Mouse (Mus musculus): ENCODE measurements around the gene Tmem109.

Tmem109 gene

DNA sequence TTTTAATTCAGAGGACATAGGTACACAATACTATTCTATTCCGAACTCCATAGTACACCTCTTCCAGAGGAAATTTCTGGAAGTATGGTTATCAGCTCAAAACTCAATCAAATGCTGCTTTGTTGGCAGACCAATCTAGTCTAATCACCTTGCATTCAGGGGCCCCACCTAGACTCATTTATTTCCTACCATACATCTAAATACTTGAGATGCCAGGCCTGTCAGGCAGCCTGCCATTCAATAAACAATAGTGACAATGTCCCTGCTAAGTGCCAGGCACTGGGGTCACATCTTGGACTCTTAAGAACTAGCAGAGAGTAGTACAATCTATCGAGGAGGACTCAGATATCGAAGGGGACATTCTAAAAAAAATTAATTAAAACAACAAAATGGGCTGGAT lies 10.4 kb upstream of the Tmem109 start:
- DNase-seq (ENCODE audit: low spot score), result no peak

- DNase-seq (ENCODE audit: low spot score), result no peak
Observed at GRCm38 (mm10) chr19:10880975-10881425, 801 bp downstream of the Tmem109 start.

- DNase-seq (ENCODE audit: low spot score), result no peak
Observed at GRCm38 (mm10) chr19:10880085-10880974, 1.5 kb downstream of the Tmem109 start.

GRCm38 (mm10) chr19:10878201-10878837 lies 3.5 kb downstream of the Tmem109 start:
- no peak for DNase-seq (ENCODE audit: low spot score)

DNA sequence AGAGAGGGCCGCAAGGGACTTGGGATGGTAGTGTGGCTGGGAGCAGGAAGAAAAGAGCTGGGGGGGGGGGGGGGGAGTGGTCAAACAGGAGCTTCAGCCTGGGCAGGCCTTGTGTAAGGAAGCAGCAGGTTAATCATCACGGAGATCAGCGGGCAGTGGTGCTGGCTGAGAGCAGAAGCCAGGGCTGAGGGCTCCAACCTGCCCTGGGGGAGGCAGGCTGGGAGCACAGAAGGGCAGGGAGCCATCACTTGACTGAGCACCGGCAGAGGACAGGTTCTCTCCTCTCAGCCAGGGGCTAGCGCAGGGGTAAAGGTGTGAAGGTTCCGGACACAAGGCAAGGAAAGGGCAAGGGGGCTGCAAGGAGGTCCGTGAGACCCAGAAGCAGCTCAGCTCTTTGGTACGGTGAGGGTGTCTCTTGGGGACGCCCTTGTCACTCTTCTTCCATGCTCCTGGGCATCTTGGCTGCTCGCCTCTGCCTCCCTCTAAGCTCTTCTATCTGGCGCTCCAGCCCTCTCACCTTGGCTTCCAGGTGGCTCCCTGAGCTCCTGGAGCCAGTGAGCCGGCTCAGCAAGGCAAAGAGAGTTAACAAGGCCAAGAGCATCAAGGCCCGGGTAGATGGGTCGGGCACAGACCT lies 10.4 kb downstream of the Tmem109 start:
- no peak for DNase-seq (ENCODE audit: low spot score)

- no peak for DNase-seq (ENCODE audit: low spot score)
Observed at GRCm38 (mm10) chr19:10870676-10871075, 11.1 kb downstream of the Tmem109 start.

DNA sequence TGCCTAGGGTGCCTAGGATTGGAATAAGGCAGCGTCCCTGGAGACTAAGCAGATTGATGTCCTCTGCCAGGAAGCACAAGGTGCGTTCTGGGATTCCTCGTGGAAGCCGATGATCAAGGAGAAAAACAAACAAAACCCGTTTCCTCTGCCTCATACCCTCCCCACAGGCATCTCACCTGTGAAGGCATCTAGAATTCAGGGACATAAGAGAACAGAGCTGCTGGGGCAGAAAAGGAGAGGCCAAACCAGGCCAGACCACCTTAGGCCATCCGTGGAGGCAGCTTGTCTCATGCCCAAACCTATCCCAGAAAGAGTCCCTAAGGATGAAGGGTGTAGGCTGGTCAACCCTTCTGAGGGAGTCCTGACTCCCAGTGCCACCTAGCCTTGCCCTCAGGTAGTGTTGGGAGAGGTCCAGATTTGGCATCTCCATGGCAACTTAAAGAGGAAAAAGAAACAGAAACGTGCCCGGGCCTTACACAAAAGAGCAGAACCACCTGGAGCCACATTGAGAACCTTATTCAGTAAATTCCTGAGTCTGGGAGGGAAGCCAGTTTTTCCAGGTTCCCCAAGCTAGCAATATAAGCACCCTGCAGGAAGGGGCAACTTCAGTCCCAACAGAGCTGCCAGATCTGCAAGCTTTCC lies 11.8 kb downstream of the Tmem109 start, which contains the start of gene Tmem132a:
Gene Tmem132a, minus strand, starts transcription at position 55 of the 642 bp plus-strand sequence.
- DNase-seq (ENCODE audit: low spot score), result no peak

GRCm38 (mm10) chr19:10869241-10869885 lies 12.4 kb downstream of the Tmem109 start:
- peak; percentile 67 for DNase-seq (ENCODE audit: low spot score)

- no peak for DNase-seq (ENCODE audit: low spot score)
Observed at GRCm38 (mm10) chr19:10868623-10869141, 13.1 kb downstream of the Tmem109 start.

GRCm38 (mm10) chr19:10867946-10868622 lies 13.7 kb downstream of the Tmem109 start:
- DNase-seq (ENCODE audit: low spot score), result no peak

DNA sequence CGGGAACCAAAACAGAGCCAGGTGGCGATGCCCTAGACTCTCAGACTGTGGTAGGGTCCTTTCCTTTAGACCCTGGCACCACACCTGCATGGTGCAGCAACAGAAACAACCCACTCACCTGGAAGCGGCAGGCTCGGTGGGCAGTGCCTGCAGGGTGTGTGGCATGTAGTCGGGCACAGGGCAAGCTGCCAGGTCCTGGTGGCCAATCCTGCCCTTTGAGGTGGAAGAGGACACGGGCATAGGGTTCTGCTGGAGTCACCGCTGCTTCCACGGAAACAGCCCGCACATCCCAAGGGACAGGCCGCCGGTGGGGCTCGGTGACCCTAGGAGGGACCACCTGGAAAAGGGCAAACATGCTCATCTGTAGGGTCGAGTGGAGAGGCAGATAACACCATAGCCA lies 15.4 kb downstream of the Tmem109 start:
- DNase-seq (ENCODE audit: low spot score), result no peak

DNA sequence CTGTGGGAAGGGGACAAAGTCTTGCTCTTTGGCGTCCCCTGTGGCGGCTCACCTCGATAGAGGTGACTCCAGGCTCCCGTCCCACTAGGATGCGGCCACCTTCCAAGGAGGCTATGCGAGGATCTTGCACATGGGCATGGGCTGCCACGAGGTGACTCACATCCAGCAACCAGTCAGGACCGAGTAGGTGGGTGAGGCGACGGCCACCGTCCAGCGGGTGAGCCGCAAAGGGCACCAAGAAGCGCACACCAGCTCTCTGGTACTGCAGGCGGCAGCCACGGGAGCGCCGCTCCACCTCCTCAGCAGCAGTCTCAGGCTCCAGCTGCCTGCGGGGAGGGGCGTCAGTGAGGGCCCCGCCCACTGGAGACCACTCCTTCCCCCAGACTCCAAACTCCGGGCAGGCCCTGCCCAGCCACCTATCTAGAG lies 21.7 kb downstream of the Tmem109 start:
- no peak for DNase-seq (ENCODE audit: low spot score)

- no peak for DNase-seq (ENCODE audit: low spot score)
Observed at GRCm38 (mm10) chr19:10856520-10856919, 25.3 kb downstream of the Tmem109 start.

- no peak for DNase-seq (ENCODE audit: low spot score)
Observed at GRCm38 (mm10) chr19:10855422-10855821, 26.4 kb downstream of the Tmem109 start.

GRCm38 (mm10) chr19:10847311-10848087 lies 34.3 kb downstream of the Tmem109 start:
- DNase-seq (ENCODE audit: low spot score), result no peak

DNA sequence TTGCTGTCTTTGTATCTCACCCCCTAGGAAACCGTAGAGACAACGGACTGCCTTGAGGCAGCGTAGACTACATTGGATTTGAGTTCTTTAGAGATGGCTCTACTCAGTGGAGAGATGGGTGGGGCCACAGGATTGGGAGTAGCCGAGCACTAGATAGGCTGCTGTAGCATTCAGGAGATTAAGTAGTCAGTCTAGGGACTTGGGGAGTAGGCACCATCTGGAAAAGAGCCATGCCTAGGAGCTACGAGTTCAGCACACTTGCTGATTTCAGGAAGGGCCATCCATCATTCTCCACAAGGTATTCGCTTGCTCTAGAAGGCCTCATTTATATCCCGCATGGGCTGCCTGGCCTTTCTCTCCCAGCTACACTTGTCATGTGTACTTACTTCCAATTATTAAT lies 35.7 kb downstream of the Tmem109 start:
- no peak for DNase-seq (ENCODE audit: low spot score)

- no peak for DNase-seq (ENCODE audit: low spot score)
Observed at GRCm38 (mm10) chr19:10845454-10845853, 36.3 kb downstream of the Tmem109 start.

DNA sequence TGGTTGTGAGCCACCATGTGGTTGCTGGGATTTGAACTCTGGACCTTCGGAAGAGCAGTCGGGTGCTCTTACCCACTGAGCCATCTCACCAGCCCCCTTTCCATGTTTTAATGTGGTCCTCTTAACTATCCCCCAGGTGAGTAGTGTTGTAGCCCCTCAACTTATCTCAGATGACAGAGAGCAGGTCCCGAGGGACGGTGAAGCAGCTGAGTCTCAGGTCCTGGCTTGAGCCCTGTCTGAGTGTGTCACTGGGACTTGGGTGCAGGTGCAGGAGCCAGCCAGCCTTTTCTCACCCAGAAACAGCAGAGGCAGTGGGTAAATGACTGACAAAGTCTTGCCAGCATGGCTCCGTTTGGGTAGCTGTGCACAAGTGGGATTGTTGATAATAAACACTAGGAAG lies 37.6 kb downstream of the Tmem109 start:
- DNase-seq (ENCODE audit: low spot score), result no peak

DNA sequence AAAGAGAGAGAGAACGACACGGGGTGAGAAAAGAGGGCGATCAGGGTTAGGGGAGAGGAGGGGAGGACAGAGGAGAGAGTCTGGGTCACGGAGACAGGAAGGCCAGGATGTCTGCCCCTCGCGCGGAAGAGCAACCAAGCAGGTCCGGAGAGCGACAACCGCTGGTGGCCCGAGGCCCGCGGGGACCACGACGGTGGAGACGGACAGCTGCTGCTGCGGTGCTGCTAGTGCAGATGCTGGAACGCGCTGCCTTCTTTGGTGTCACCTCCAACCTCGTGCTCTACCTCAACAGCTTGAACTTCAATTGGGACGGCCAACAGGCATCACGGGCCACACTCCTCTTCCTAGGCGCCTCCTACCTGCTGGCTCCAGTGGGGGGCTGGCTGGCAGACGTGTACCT lies 38.9 kb downstream of the Tmem109 start:
- no peak for DNase-seq (ENCODE audit: low spot score)

All from ovary, postnatal 14 days (tissue).